ENCODE assay signal across 22 mouse cellular contexts in genomic region chr1:170065009-170065408, GRCm38 (mm10). TPM values are rescaled to one million over a fixed set of nuclear protein-coding genes. Genes with fewer than 3 reads are reported as not detected.
DNase-seq lines count a peak whose midpoint lies in the region; ATAC-seq lines count a peak whose summit lies in the region.
"Had no signal": no experiment of that assay in that cellular context is flagged by ENCODE, and none has a peak within 500 bp of the region (broad histone marks: within the 10 kb centered on the region; RNA-seq: fewer than 3 reads in every experiment).

No protein-coding gene starts in this region.

- ATAC-seq in kidney, embryonic 14.5 days (ENCODE audit: low FRiP score, low TSS enrichment), result no peak
- ATAC-seq in heart, embryonic 15.5 days (replicated peaks; ENCODE audit: insufficient number of reproducible peaks, insufficient read depth, low FRiP score, low read depth), result no peak
- ATAC-seq: CD4-positive, CD25-positive, alpha-beta regulatory T cell, adult 4 months; forebrain, postnatal 0 days; hindbrain, embryonic 16.5 days; midbrain, embryonic 15.5 days had no signal

- no peaks in the 10 kb centered on the region for H3K36me3 ChIP-seq in kidney, embryonic 14.5 days (ENCODE audit: control insufficient read depth, insufficient read depth, low read length)
- no peaks in the 10 kb centered on the region for H3K36me3 ChIP-seq in heart, embryonic 10.5 days
- no peaks in the 10 kb centered on the region for H3K36me3 ChIP-seq in heart, embryonic 15.5 days
- H3K36me3 ChIP-seq: hindbrain, embryonic 10.5 days; liver, embryonic 13.5 days; lung, embryonic 15.5 days; midbrain, embryonic 15.5 days; neural tube, embryonic 12.5 days had no signal

- peak; percentile 95 for DNase-seq in heart, adult 11 months
- DNase-seq in heart, postnatal 36 days, result no peak
- DNase-seq in kidney, adult 9 months, result no peak
- DNase-seq in heart, embryonic 10.5 days (ENCODE audit: low spot score), result no peak
- no peak for DNase-seq in frontal cortex, postnatal 25 days (ENCODE audit: low spot score in 2 of 2)
- DNase-seq: adrenal gland, postnatal 36 days; cerebellum, postnatal 10 days; forebrain, postnatal 0 days; liver, embryonic 13.5 days; lung, postnatal 4 days; right cerebral cortex, postnatal 14 days; spleen, adult 18-20 months had no signal

- H3K4me1 ChIP-seq in kidney, embryonic 14.5 days (ENCODE audit: control insufficient read depth, insufficient read depth, low read length), result peaks cover 22% of the 10 kb centered on the region
- H3K4me1 ChIP-seq in heart, embryonic 10.5 days, result peaks cover 29% of the 10 kb centered on the region
- peaks cover 28% of the 10 kb centered on the region for H3K4me1 ChIP-seq in heart, embryonic 15.5 days (replicated peaks)
- H3K4me1 ChIP-seq: hindbrain, embryonic 10.5 days; midbrain, embryonic 15.5 days; neural tube, embryonic 12.5 days had no signal

- H3K4me3 ChIP-seq in kidney, embryonic 14.5 days (ENCODE audit: low read length), result no peak overlapping the region
- no peak overlapping the region for H3K4me3 ChIP-seq in heart, embryonic 10.5 days
- no peak overlapping the region for H3K4me3 ChIP-seq in heart, embryonic 15.5 days
- H3K4me3 ChIP-seq: hindbrain, embryonic 10.5 days; limb, embryonic 13.5 days; liver, embryonic 13.5 days; lung, embryonic 15.5 days; midbrain, embryonic 15.5 days; neural tube, embryonic 12.5 days had no signal

- H3K27me3 ChIP-seq in kidney, embryonic 14.5 days (ENCODE audit: control insufficient read depth, insufficient read depth, low read length), result no peaks in the 10 kb centered on the region
- H3K27me3 ChIP-seq in heart, embryonic 10.5 days (ENCODE audit: insufficient read depth, poor library complexity, severe bottlenecking), result no peaks in the 10 kb centered on the region
- H3K27me3 ChIP-seq in heart, embryonic 15.5 days, result no peaks in the 10 kb centered on the region
- H3K27me3 ChIP-seq: limb, embryonic 13.5 days; liver, embryonic 13.5 days; lung, embryonic 15.5 days; midbrain, embryonic 15.5 days; neural tube, embryonic 12.5 days had no signal

- H3K27ac ChIP-seq in kidney, embryonic 14.5 days (ENCODE audit: low read depth, low read length), result 0 out of 2 replicates have a peak overlapping the region, but pooled peaks have one; percentile 55
- H3K27ac ChIP-seq in heart, embryonic 10.5 days, result peak overlapping the region; percentile 70; the same call in 1 of the 2 replicates
- peak overlapping the region; percentile 52; the same call in 1 of the 2 replicates for H3K27ac ChIP-seq in heart, embryonic 15.5 days
- H3K27ac ChIP-seq: hindbrain, embryonic 10.5 days; liver, embryonic 13.5 days; midbrain, embryonic 15.5 days; neural tube, embryonic 12.5 days had no signal

- intact Hi-C loops in heart, postnatal 36 days (cut with DNase I), result no loop called here

- H3K4me2 ChIP-seq in kidney, embryonic 14.5 days (replicated peaks; ENCODE audit: low read depth, low read length), result no peak overlapping the region
- no peak overlapping the region for H3K4me2 ChIP-seq in heart, embryonic 15.5 days
- H3K4me2 ChIP-seq: liver, embryonic 13.5 days; lung, embryonic 15.5 days; midbrain, embryonic 15.5 days; neural tube, embryonic 12.5 days had no signal

- no peaks in the 10 kb centered on the region for H3K9me3 ChIP-seq in kidney, embryonic 14.5 days (ENCODE audit: control insufficient read depth, low read length)
- H3K9me3 ChIP-seq in heart, embryonic 10.5 days, result no peaks in the 10 kb centered on the region
- no peaks in the 10 kb centered on the region for H3K9me3 ChIP-seq in heart, embryonic 15.5 days (replicated peaks)
- H3K9me3 ChIP-seq: hindbrain, embryonic 10.5 days; limb, embryonic 13.5 days; liver, embryonic 13.5 days; lung, embryonic 15.5 days; midbrain, embryonic 15.5 days; neural tube, embryonic 12.5 days had no signal

- 73% methylated on average over 8 of the region's 8 CpGs for WGBS in kidney, embryonic 14.5 days
- 76% methylated on average over 8 of the region's 8 CpGs for WGBS in heart, embryonic 10.5 days
- 62% methylated on average over 8 of the region's 8 CpGs for WGBS in heart, embryonic 15.5 days

- H3K9ac ChIP-seq in kidney, embryonic 14.5 days (ENCODE audit: low read depth, low read length), result no peak overlapping the region
- no peak overlapping the region for H3K9ac ChIP-seq in heart, embryonic 15.5 days
- H3K9ac ChIP-seq: forebrain, postnatal 0 days; limb, embryonic 13.5 days; liver, embryonic 13.5 days; lung, embryonic 15.5 days; midbrain, embryonic 15.5 days; neural tube, embryonic 12.5 days had no signal

RNA-seq across cellular contexts. Expression of gene Ddr2, which starts 45.6 kb away (rescaled TPM):
- total RNA-seq in heart, postnatal 36 days (2021), result 10 to 100 TPM; 21.0 to 24.2 TPM
- polyA plus RNA-seq in kidney, embryonic 14.5 days (2014; fragmentation: Nextera tagmentation; extraction: Ambion mirVana), result 22.3 and 29.5 TPM in 2 replicates
- polyA plus RNA-seq in heart, embryonic 10.5 days (2016; fragmentation: Nextera tagmentation; extraction: Ambion mirVana), result 6.7 and 21.0 TPM in 2 replicates
- polyA plus RNA-seq in heart, embryonic 15.5 days (2015; fragmentation: Nextera tagmentation; extraction: Ambion mirVana), result 12.0 and 17.1 TPM in 2 replicates
- total RNA-seq: megakaryocyte-erythroid progenitor cell, adult 5-6 weeks had no signal
- polyA plus RNA-seq: CD4-positive, CD25-positive, alpha-beta regulatory T cell, adult 4 months had no signal
